Mouse (Mus musculus): ENCODE measurements at regions not wholly inside any gene's neighbourhood (a gene's known extent, or its start where the extent isn't known, plus 50 kb on each side); places are given as distances from the start of the nearest gene placed in this dataset.
A peak's percentile ranks its signal among the peaks of the same experiment; 100 is the strongest.

- intact Hi-C loops (cut with DNase I) = no loop called here
- Histone ChIP-seq H3K27ac (no peak overlapping the region), H3K4me3 (no peak overlapping the region)
- no peak for DNase-seq (ENCODE audit: extremely low spot score in 1 of 2, low spot score in 2 of 2)
- no peak for TF ChIP-seq CTCF (IDR thresholded peaks at IDR 0.05)
These were observed 155.3 kb downstream of the Zfp36l2 start for GRCm38 (mm10) chr17:84032441-84032840.

DNA sequence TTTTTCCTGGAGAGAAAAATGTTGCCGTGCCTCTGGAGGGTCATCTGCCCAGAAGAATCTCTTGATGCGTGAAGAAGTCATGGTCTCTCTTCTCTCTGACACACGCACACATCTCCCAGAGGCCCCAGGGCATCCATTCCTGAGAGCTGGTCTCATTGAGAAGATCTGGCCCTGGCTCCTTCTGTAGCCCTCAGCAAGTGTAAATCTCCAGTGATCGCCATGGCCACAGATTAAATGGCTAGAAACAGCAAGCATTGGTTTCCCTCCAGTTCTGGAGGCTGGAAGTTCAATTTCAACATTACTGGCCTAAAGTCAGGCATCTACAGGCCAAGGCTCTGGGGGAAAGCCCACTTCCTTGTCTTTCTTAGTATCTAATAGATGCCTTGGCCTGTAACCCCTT is 155.9 kb downstream of the Zfp36l2 start:
- TF ChIP-seq CTCF (IDR thresholded peaks at IDR 0.05) = no peak
- H3K27ac ChIP-seq = no peak overlapping the region
- H3K4me3 ChIP-seq = no peak overlapping the region
- intact Hi-C loops (cut with DNase I) = no loop called here
- no peak for DNase-seq (ENCODE audit: extremely low spot score in 1 of 2, low spot score in 2 of 2)

- intact Hi-C loops (cut with DNase I) = no loop called here
- no peak overlapping the region for H3K27ac ChIP-seq
- TF ChIP-seq CTCF (IDR thresholded peaks at IDR 0.05) = no peak
- no peak overlapping the region for H3K4me3 ChIP-seq
- DNase-seq (ENCODE audit: extremely low spot score in 1 of 2, low spot score in 2 of 2) = no peak
These were observed 156.4 kb downstream of the Zfp36l2 start for GRCm38 (mm10) chr17:84031381-84031780.

- Histone ChIP-seq H3K4me3 (no peak overlapping the region), H3K27ac (no peak overlapping the region)
- no peak for DNase-seq (ENCODE audit: extremely low spot score in 1 of 2, low spot score in 2 of 2)
- intact Hi-C loops (cut with DNase I) = no loop called here
- peak; percentile 35 for TF ChIP-seq CTCF (IDR thresholded peaks at IDR 0.05)
These were observed 157.0 kb downstream of the Zfp36l2 start for GRCm38 (mm10) chr17:84030699-84031098.

DNA sequence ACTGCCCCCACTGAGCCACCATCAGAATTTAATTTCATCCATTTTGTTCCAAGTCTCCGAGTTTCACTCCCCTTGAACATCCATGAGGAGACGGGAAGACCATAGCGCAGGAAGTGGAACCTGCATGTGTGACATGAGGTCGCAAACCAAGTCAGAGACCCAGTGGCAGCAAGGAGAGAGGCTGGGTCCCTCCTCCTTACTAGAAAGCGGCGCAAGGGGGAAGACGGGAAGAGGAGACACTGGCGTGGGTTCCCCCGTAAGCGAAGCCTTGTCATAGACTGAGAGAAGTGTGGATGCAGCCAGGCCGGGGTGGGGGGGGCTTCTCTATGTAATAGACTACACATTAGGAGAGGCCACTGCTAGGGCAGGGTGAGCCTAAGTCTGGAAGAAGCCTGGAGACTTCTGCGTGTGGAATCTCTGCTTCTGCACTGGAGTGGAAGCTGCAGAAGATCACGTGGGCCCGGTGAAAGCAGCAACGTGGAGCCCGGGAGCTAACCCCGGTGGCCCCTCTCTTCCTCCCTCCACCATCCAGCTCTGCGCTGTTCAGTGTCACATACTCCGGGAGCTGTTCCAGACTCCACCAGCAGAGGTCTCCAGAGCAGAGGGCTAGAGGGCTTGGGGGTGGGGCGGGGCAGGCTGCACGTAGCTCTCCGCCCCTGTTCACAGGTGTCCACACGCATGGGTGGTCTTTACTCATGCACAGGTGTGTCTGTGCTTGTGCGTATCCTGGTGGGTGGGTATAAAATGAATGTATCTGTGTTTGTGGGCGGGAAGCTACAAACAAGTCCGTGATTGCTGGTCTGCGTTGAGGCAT is 159.4 kb downstream of the Zfp36l2 start:
- intact Hi-C loops (cut with DNase I) = loop anchor here (1.0 to 5.0 kb wide), 3 partner anchors 126 to 354 kb away; no protein-coding TSS in a partner anchor
- TF ChIP-seq CTCF (IDR thresholded peaks at IDR 0.05) = peak; percentile 94
- peak; percentile 78 to 88 for DNase-seq (ENCODE audit: extremely low spot score in 1 of 2, low spot score in 2 of 2)
- no peak overlapping the region for H3K4me3 ChIP-seq
- H3K27ac ChIP-seq = no peak overlapping the region

DNA sequence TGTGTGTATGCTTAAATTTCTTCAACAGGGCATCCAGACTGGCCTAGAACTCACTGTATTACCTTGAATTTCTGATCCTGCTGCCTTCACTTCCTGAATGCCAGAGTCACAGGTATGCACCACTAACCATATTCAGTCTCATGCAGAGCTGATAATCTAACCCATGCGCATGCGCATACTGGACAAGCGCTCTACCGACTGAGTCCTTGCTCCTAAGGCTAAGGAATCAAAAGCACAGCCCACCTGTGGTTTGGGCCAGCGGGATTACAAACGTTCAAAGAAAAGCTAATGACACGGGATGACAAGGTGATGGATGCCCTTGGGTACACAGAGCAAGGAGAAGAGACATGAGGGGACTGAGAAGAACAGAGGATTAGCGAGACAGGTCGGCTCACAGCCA is 160.5 kb downstream of the Zfp36l2 start:
- intact Hi-C loops (cut with DNase I) = loop anchor here (5.0 kb wide), 1 partner anchor 355 kb away; no protein-coding TSS in a partner anchor
- Histone ChIP-seq H3K4me3 (no peak overlapping the region), H3K27ac (no peak overlapping the region)
- TF ChIP-seq CTCF (IDR thresholded peaks at IDR 0.05) = no peak
- DNase-seq (ENCODE audit: extremely low spot score in 1 of 2, low spot score in 2 of 2) = no peak

- peak; percentile 31 to 47 for DNase-seq (ENCODE audit: extremely low spot score in 1 of 2, low spot score in 2 of 2)
- Histone ChIP-seq H3K27ac (no peak overlapping the region), H3K4me3 (no peak overlapping the region)
- intact Hi-C loops (cut with DNase I) = loop anchor here (5.0 kb wide), 1 partner anchor 356 kb away; no protein-coding TSS in a partner anchor
- no peak for TF ChIP-seq CTCF (IDR thresholded peaks at IDR 0.05)
These were observed 161.6 kb downstream of the Zfp36l2 start for GRCm38 (mm10) chr17:84026110-84026509.

DNA sequence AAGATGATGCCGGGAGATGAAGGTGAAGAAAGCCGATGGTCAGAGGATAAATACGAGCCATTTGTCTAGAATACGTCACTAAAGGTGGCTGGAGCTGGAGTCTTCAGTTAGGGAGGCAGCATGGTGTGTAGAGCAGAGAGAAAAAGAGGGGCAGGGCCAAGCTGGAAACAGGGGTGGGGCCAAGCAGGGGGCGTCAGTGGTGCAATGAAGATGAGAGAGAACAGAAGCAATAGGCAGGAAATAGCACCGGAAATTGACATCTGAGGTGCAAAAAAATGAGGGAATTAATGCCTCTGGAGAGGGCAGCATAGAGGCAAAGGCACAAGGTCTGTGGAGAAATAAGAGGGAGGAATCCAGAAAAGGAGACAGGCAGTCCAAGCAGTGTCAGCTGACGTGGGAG is 165.4 kb downstream of the Zfp36l2 start:
- intact Hi-C loops (cut with DNase I) = no loop called here
- no peak for TF ChIP-seq CTCF (IDR thresholded peaks at IDR 0.05)
- no peak for DNase-seq (ENCODE audit: extremely low spot score in 1 of 2, low spot score in 2 of 2)

GRCm38 (mm10) chr17:84018817-84019216 is 168.9 kb downstream of the Zfp36l2 start:
- DNase-seq (ENCODE audit: extremely low spot score in 1 of 2, low spot score in 2 of 2) = no peak
- H3K27ac ChIP-seq = no peak overlapping the region
- no peak overlapping the region for H3K4me3 ChIP-seq
- TF ChIP-seq CTCF (IDR thresholded peaks at IDR 0.05) = no peak
- intact Hi-C loops (cut with DNase I) = no loop called here

More for the DNA sequence above, 165.4 kb downstream of the Zfp36l2 start:
- Histone ChIP-seq H3K27ac (no peak overlapping the region), H3K4me3 (no peak overlapping the region)

DNA sequence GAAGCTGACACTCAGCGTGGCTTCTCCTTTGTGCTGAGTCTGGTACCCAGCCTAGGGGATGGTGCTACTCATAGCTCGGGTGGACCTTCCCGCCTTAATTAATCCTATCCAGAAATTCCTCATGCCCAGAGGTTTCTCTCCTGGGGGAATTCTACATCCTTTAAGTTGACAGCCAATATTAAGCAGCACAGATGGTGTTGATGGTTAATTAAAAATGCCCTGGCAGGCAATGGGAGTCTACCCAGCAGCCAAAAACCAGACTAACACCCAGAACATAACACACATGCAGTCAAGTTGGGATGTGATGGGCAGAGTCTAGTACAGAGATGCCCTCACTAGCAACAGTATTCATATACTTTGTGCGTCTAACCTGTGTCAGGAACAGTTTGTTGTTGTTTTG is 169.9 kb downstream of the Zfp36l2 start:
- TF ChIP-seq CTCF (IDR thresholded peaks at IDR 0.05) = no peak
- no peak overlapping the region for H3K27ac ChIP-seq
- no peak for DNase-seq (ENCODE audit: extremely low spot score in 1 of 2, low spot score in 2 of 2)
- intact Hi-C loops (cut with DNase I) = no loop called here
- H3K4me3 ChIP-seq = no peak overlapping the region

GRCm38 (mm10) chr17:84014287-84015039 is 166.7 kb upstream of the Haao start:
- no peak overlapping the region for H3K4me3 ChIP-seq
- intact Hi-C loops (cut with DNase I) = no loop called here
- H3K27ac ChIP-seq = no peak overlapping the region
- no peak for TF ChIP-seq CTCF (IDR thresholded peaks at IDR 0.05)
- no peak for DNase-seq (ENCODE audit: extremely low spot score in 1 of 2, low spot score in 2 of 2)

DNA sequence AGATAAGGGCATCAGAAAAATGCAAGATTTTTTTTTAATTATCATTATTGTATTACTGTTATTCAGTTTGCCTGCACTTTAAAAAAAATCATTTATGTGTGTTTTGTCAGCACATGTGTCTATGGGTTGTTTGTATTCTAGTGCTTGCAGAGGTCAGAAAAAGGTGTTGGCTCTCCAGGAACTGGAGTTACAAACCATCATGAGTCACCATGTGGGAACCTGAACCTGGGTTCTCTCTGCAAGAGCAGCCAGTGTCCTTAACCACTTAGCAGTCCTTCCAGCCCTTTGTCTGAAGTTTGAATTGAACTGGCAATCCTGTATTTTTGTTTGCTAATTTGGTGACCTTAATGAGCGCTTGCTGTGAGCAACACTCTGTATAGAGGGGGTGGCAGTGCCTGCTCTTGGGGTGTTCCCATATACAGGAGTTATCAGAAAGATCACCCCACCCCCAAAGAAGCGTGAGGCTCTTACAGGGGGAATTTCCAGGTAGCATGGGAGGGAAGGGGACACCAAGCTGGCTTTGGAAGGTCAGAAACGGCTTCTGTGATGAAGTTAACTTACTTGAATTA is 162.8 kb upstream of the Haao start:
- DNase-seq (ENCODE audit: extremely low spot score in 1 of 2, low spot score in 2 of 2) = no peak
- Histone ChIP-seq H3K27ac (no peak overlapping the region), H3K4me3 (no peak overlapping the region)
- TF ChIP-seq CTCF (IDR thresholded peaks at IDR 0.05) = no peak
- intact Hi-C loops (cut with DNase I) = no loop called here

All from left cerebral cortex, adult 2 months (tissue).